Mouse (Mus musculus) cerebellum, adult 2 months (tissue): ENCODE results near the gene Carmil3.
A peak's percentile ranks its signal among the peaks of the same experiment; 100 is the strongest.

ENCODE experiments used
- CTCF ChIP-seq: fragments of 200-500 bp; IDR thresholded peaks from 2 replicates; pipeline ENCODE4 v1.5.1; 2011; ENCODE audit warnings: low read depth, mild to moderate bottlenecking, control low read depth, low read length, moderate library complexity, borderline replicate concordance; ENCODE audit not compliant: insufficient read depth
- POLR2A ChIP-seq: fragments of 200-500 bp; IDR thresholded peaks from 2 replicates; pipeline ENCODE4 v1.6.1; 2011; ENCODE audit warnings: low read length, control low read depth, borderline replicate concordance; ENCODE audit not compliant: insufficient read depth

DNA sequence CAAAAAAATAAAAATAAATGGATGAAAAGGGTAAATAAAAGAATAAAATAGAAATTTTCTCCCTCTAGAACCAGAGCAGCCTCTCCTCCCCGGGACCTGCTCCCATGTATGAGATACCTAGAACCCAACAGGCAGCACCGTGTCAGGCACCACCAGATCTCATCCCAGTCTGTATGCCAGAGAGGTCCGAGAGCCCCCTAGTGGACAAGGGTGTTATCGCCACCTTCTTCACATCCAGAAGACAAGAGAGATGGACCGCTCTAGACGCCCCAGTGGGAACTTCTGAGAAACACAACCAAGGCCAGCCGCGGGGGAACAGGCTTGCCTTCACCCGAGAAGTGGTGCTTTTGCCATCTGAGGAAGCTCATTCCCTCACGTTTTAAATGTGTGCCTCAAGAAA is 32.2 kb upstream of the Carmil3 start:
- TF ChIP-seq CTCF (peak; percentile 82), POLR2A (no peak)
